Mouse (Mus musculus) brain, embryonic 14.5 days (tissue): ENCODE results near the gene Pigg.

ENCODE experiments used
- CTCF ChIP-seq: fragments of 200-500 bp; IDR thresholded peaks from 2 replicates; pipeline ENCODE4 v1.5.1; 2012; ENCODE audit warnings: inconsistent platforms, mild to moderate bottlenecking, moderate library complexity, borderline replicate concordance; ENCODE audit not compliant: insufficient read depth, insufficient read length; ENCODE audit errors: extremely low read depth
- POLR2A ChIP-seq: fragments of 200-500 bp; IDR thresholded peaks from 2 replicates; pipeline ENCODE4 v1.6.1; 2012; ENCODE audit warnings: mild to moderate bottlenecking, inconsistent platforms, borderline replicate concordance; ENCODE audit not compliant: poor library complexity, insufficient read depth, insufficient read length, severe bottlenecking; ENCODE audit errors: extremely low read depth

GRCm38 (mm10) chr5:108362330-108362729 lies 49.9 kb downstream of the Pigg start:
- no peak for TF ChIP-seq POLR2A
- TF ChIP-seq CTCF: no peak
